ENCODE assay signal across 16 mouse cellular contexts in genomic region chr6:82891488-82891887, GRCm38 (mm10). TPM values are rescaled to one million over a fixed set of nuclear protein-coding genes. Genes with fewer than 3 reads are reported as not detected.
A peak's percentile ranks its signal among the peaks of the same experiment; 100 is the strongest.
DNase-seq lines count a peak whose midpoint lies in the region; ATAC-seq and TF ChIP-seq lines count a peak whose summit lies in the region.
"Had no signal": no experiment of that assay in that cellular context is flagged by ENCODE, and none has a peak within 500 bp of the region (broad histone marks: within the 10 kb centered on the region; RNA-seq: fewer than 3 reads in every experiment).

No protein-coding gene starts in this region.

- H3K36me3 ChIP-seq in E14TG2a.4 (ENCODE audit: insufficient read depth, low read length) = no peaks in the 10 kb centered on the region
- H3K36me3 ChIP-seq in limb, embryonic 10.5 days = no peaks in the 10 kb centered on the region
- no peaks in the 10 kb centered on the region for H3K36me3 ChIP-seq in stomach, embryonic 14.5 days (ENCODE audit: control insufficient read depth, insufficient read depth, low read length)
- H3K36me3 ChIP-seq: G1E; liver, embryonic 12.5 days had no signal

- peak; percentile 75 for DNase-seq in ZHBTc4 (ENCODE audit: low read depth, low spot score)
- DNase-seq in limb, embryonic 10.5 days (ENCODE audit: low spot score) = no peak
- DNase-seq in layer of hippocampus, postnatal 25 days (ENCODE audit: extremely low spot score in 1 of 2, low spot score in 1 of 2) = no peak
- DNase-seq in cerebellum, adult 9-11 months = no peak
- DNase-seq: cerebellum, adult 11-12 months; gastrocnemius, postnatal 36 days had no signal

- H3K9ac ChIP-seq in stomach, embryonic 14.5 days (replicated peaks; ENCODE audit: low read depth, low read length) = no peak overlapping the region
- H3K9ac ChIP-seq: liver, embryonic 12.5 days had no signal

- H3K4me1 ChIP-seq in E14TG2a.4 (replicated peaks; ENCODE audit: low read depth, low read length) = peaks cover 30% of the 10 kb centered on the region
- H3K4me1 ChIP-seq in limb, embryonic 10.5 days = peaks cover 16% of the 10 kb centered on the region
- H3K4me1 ChIP-seq in stomach, embryonic 14.5 days (ENCODE audit: control insufficient read depth, insufficient read depth, low read length) = peaks cover 5% of the 10 kb centered on the region; the same call in 1 of the 2 replicates
- H3K4me1 ChIP-seq: liver, embryonic 12.5 days had no signal

- H3K4me2 ChIP-seq in stomach, embryonic 14.5 days (replicated peaks; ENCODE audit: low read depth, low read length) = no peak overlapping the region
- H3K4me2 ChIP-seq: liver, embryonic 12.5 days had no signal

- peaks cover 16% of the 10 kb centered on the region for H3K27me3 ChIP-seq in E14TG2a.4 (ENCODE audit: insufficient read depth, low read length)
- H3K27me3 ChIP-seq in limb, embryonic 10.5 days (ENCODE audit: low read depth, poor library complexity, severe bottlenecking) = no peaks in the 10 kb centered on the region
- H3K27me3 ChIP-seq in stomach, embryonic 14.5 days (ENCODE audit: control insufficient read depth, insufficient read depth, low read length) = no peaks in the 10 kb centered on the region

- ATAC-seq in stomach, embryonic 14.5 days (ENCODE audit: insufficient number of reproducible peaks, insufficient read depth, low FRiP score, low read depth) = peak; percentile 83
- ATAC-seq in monocyte, adult 5-6 weeks (replicated peaks; ENCODE audit: insufficient number of reproducible peaks, low FRiP score, low TSS enrichment, poor library complexity, severe bottlenecking) = no peak
- ATAC-seq: liver, embryonic 12.5 days had no signal

- H3K9me3 ChIP-seq in E14TG2a.4 (ENCODE audit: low read length) = no peaks in the 10 kb centered on the region
- H3K9me3 ChIP-seq in limb, embryonic 10.5 days (replicated peaks) = no peaks in the 10 kb centered on the region
- no peaks in the 10 kb centered on the region for H3K9me3 ChIP-seq in stomach, embryonic 14.5 days (ENCODE audit: control insufficient read depth, low read depth, low read length)
- H3K9me3 ChIP-seq: G1E; liver, embryonic 12.5 days had no signal

- no peak for TF ChIP-seq CTCF in E14TG2a.4 (conservative IDR thresholded peaks at IDR 0.05; ENCODE audit: low read length)

- H3K27ac ChIP-seq in limb, embryonic 10.5 days = peak overlapping the region; percentile 58; the same call in 1 of the 2 replicates
- 0 out of 2 replicates have a peak overlapping the region, but pooled peaks have one; percentile 12 for H3K27ac ChIP-seq in stomach, embryonic 14.5 days (ENCODE audit: low read length)
- H3K27ac ChIP-seq: layer of hippocampus, adult 2 months; liver, embryonic 12.5 days had no signal

- H3K4me3 ChIP-seq in E14TG2a.4 (replicated peaks; ENCODE audit: low read length) = 0 out of 2 replicates have a peak overlapping the region, but pooled peaks have one; percentile 2
- H3K4me3 ChIP-seq in limb, embryonic 10.5 days = no peak overlapping the region
- no peak overlapping the region for H3K4me3 ChIP-seq in stomach, embryonic 14.5 days (ENCODE audit: low read depth, low read length)
- H3K4me3 ChIP-seq: layer of hippocampus, adult 2 months; liver, embryonic 12.5 days had no signal

- WGBS in limb, embryonic 10.5 days = 48% methylated on average over 6 of the region's 6 CpGs
- 22% methylated on average over 6 of the region's 6 CpGs for WGBS in stomach, embryonic 14.5 days

RNA-seq across cellular contexts. Expression of gene Sema4f, which starts 48.1 kb away (rescaled TPM):
- polyA plus RNA-seq in limb, embryonic 10.5 days (2016; fragmentation: Nextera tagmentation; extraction: Ambion mirVana) = 0.83 and 1.9 TPM in 2 replicates
- polyA plus RNA-seq in stomach, embryonic 14.5 days (2014; fragmentation: Nextera tagmentation; extraction: Ambion mirVana) = 1.8 and 1.9 TPM in 2 replicates
- not detected in 3 replicates for total RNA-seq in monocyte, adult 5-6 weeks (2017)
- 10 to 100 TPM; 37.8 to 37.9 TPM for total RNA-seq in layer of hippocampus, postnatal 25 days (2021)
- total RNA-seq: megakaryocyte-erythroid progenitor cell, adult 5-6 weeks had no signal
- polyA plus RNA-seq: G1E; heart, embryonic 14.5 days had no signal

RNA-seq across cellular contexts. Expression of gene M1ap, which starts 55.2 kb away (rescaled TPM):
- 0.19 and 0.33 TPM in 2 replicates for polyA plus RNA-seq in limb, embryonic 10.5 days (2016; fragmentation: Nextera tagmentation; extraction: Ambion mirVana)
- 0.35 and 0.87 TPM in 2 replicates for polyA plus RNA-seq in stomach, embryonic 14.5 days (2014; fragmentation: Nextera tagmentation; extraction: Ambion mirVana)
- 1.8 TPM in 1 of 3 replicates, not detected in the others for total RNA-seq in monocyte, adult 5-6 weeks (2017)
- total RNA-seq in layer of hippocampus, postnatal 25 days (2021) = under 1 TPM in 1 of 2 experiments, not detected in 1; 0.34 TPM
- total RNA-seq: gastrocnemius, postnatal 36 days; layer of hippocampus, adult 2 months; left cerebral cortex, postnatal 10 days had no signal
- polyA plus RNA-seq: hindbrain, embryonic 11.5 days had no signal

Comparison
In these comparisons a context has a peak if more than half of its experiments do, and no peak if none do; other contexts are left out.
1. RNA of gene Sema4f, which starts 48.1 kb away (total RNA-seq): 37.8 to 37.9 TPM in layer of hippocampus, postnatal 25 days; not detected in monocyte, adult 5-6 weeks; every median in the first group is over 10 times any median in the second.